ENCODE assay signal across 10 mouse cellular contexts in the genomic region with DNA sequence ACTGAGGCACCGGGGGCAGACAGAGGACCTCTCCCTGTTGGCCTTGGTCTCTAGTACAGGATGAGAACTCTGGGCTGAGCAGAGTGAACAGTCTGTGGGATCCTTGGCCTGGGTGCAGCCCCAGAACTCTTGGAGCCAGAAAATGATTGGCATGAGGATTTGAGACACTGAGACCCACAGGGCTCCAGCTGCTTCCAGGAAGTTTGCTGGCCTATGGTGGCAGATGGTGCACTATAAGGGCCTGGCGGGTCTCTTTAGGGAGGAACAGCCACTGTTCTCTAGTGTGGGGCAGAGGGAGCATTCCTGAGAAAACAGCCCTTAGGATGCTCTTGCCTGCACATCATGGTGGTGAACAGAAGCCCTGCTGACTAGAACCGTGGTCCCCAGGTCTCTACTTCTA.
"Had no signal": no experiment of that assay in that cellular context is flagged by ENCODE, and none has a peak within 500 bp of the region (broad histone marks: within the 10 kb centered on the region; RNA-seq: fewer than 3 reads in every experiment).

No protein-coding gene starts in this region.

- DNase-seq: retina, postnatal 1 day; right cerebral cortex, postnatal 25 days; right cerebral cortex, postnatal 4 days; spleen, adult 18-20 months; thymus, adult 18-20 months; thymus, adult 2 months; thymus, postnatal 14 days; thymus, postnatal 25 days; thymus, postnatal 36 days; thymus, postnatal 4 days had no signal
